Mouse (Mus musculus) left cerebral cortex, adult 2 months (tissue): ENCODE results near the gene Abhd6. TPM values are rescaled to one million over a fixed set of nuclear protein-coding genes. Genes with fewer than 3 reads are reported as not detected.

ENCODE experiments used
- DNase-seq, 2 experiments: peaks; one replicate each; pipeline ENCODE4 v3.0.0; 2021 to 2022; ENCODE audit warnings: low spot score in 2 of 2, mixed read lengths in 1 of 2; ENCODE audit errors: extremely low spot score in 1 of 2
- H3K27ac ChIP-seq: fragments of 200-600 bp; 2 replicates; pipeline ENCODE4 v1.8.1; 2022
- H3K4me3 ChIP-seq: fragments of 200-600 bp; 2 replicates; pipeline ENCODE4 v1.8.1; 2022
- CTCF ChIP-seq: fragments of 200-600 bp; IDR thresholded peaks from 2 replicates; pipeline ENCODE4 v1.8.1; 2022; ENCODE audit warnings: antibody characterized with exemption, mild to moderate bottlenecking, moderate library complexity
- intact Hi-C: fragments of 180-260 bp; cut with DNase I; formaldehyde crosslinking; loops from one replicate; pipeline ENCODE4 v1.15.1; 2025
- long read RNA-seq, 2 experiments: library from polyadenylated mRNA; stranded (forward); transcript quantifications; one replicate each; pipeline ENCODE4 v2.0.0; 2021; ENCODE audit warnings: borderline mapping rate in 2 of 2
- total RNA-seq, 2 experiments: library from RNA; stranded (reverse); gene quantifications; 2 replicates each; pipeline ENCODE4 v1.2.3; 2021

Gene Abhd6
- 10 to 100 TPM; 69.2 to 78.7 TPM for total RNA-seq
- long read RNA-seq, experiment 1, transcript Abhd6-201 (9 exons, 1,401 nt): minor isoform, 5 of 135 reads
- long read RNA-seq, experiment 1, transcript Abhd6-202 (9 exons, 2,226 nt): major isoform, 91 of 135 reads
- long read RNA-seq, experiment 1, partial matches to known transcripts: 4 of 135 reads
- long read RNA-seq, experiment 1, other reads (novel, unspliced or antisense): 34 of 135 reads
- long read RNA-seq, experiment 2, transcript Abhd6-202 (9 exons, 2,226 nt): major isoform, 63 of 84 reads
- long read RNA-seq, experiment 2, partial matches to known transcripts: 16 of 84 reads
- long read RNA-seq, experiment 2, other reads (novel, unspliced or antisense): 4 of 84 reads

DNA sequence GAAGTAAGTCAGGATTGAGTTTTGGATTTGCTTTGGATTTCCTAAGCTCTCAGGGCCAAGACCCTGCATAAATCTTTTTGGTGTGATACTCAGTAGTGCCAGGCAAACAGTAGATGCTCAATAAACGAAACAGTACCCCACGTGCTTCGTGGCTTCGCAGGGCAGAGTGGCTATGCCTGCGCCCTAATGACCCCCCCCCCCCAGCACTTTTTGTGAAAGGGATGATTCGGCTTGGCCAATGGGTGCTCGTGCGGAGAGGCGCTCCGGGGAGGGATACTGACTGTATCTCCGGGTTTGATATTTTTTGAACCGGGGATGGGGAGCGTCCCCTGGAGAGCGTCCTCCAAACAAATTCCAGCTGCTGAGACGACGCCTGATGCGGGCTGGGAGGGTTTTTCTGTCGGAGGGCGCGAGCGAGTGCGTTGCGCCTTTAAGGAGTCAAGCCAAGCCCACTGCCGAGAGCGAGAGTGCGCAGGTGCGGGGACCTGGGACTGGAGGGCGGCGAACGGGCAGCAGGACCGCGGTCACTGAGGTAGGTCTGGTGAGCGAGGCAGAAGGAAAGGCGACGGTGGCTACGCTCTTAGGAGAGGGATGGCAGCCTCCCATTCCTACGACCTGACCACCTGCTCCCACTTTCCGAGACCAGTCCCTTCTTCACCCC, at the start of gene Abhd6:
Gene Abhd6 (plus strand): TSS at position 471 of the 661 bp plus-strand sequence.
- peak within 1 kb of the TSS; percentile 69 for H3K4me3 ChIP-seq
- intact Hi-C loops: loop anchor here (2.0 to 5.0 kb wide), 2 partner anchors 28 to 105 kb away; no protein-coding TSS in a partner anchor
- no peak for TF ChIP-seq CTCF
- DNase-seq: peak; percentile 87 to 89
- H3K27ac ChIP-seq: peak within 1 kb of the TSS; percentile 93

DNA sequence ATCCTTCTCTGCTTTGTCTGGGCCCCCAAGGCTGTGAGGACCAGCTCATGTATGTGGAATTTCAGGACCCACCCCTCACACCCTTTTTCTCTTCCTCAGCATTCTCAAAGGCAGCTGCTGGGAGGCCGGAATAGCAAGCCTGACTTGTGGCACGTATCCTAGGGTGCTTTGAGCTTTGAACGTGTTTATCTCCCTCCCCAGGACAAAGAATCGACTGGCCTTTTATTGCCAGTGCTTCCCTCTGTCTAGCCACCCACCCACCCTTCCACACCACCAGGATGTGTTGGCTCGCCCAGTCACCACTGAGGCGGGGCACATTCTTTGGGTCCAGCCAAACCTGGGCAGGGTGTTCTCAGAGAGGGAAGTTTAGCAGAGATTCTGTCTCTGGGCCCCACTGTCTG, 48.6 kb upstream of the Abhd6 start:
- TF ChIP-seq CTCF: no peak
- H3K27ac ChIP-seq: peak overlapping the region; percentile 33; the same call in 1 of the 2 replicates

DNA sequence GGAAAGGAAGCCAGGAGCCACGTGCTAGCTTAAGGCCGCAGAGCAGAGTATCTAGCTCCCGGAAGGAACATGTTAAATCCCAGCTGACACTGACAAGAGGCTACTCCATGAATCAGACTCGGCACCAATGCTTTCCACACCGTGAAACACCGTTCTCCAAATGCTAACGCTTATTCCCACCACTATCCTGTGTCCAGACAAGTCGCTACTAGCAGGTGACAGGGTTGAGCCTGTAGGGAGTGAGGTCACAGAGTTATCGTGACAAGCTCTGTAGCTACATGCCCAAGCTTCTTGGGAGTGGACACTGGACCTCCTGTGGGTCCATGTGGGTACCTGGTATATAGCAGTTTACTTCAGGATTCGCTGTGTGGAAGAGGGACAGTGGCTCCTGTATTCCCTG, 46.3 kb upstream of the Abhd6 start:
- no peak for DNase-seq
- no peak overlapping the region for H3K27ac ChIP-seq
- TF ChIP-seq CTCF: no peak
- no peak overlapping the region for H3K4me3 ChIP-seq
- intact Hi-C loops: no loop called here

More for the DNA sequence above, 48.6 kb upstream of the Abhd6 start:
- no peak for DNase-seq
- intact Hi-C loops: no loop called here
- no peak overlapping the region for H3K4me3 ChIP-seq

DNA sequence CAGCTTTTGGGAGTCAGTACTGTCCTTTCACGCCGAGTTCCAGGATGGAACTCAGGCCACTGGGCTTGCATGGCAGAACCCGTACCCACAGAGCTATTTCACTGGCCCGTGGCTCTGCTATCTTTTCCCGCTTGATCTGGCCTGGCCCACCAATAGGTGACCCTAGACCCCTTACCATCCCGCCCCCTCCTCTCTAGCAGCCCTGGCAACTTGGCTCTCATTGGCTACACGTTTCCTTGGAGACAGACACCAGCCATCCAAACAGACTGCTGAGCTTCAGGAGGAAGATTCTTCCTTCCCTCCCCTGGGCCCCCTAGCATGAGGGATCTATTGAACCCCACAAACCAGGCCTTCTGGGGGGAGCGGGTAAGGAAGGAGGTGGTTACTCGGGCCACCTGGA, 45.7 kb upstream of the Abhd6 start, which contains the start of gene Gm45521:
Gene Gm45521 (plus strand): TSS at position 240 of the 400 bp plus-strand sequence.
- Histone ChIP-seq H3K27ac (no peak within 1 kb of the TSS), H3K4me3 (no peak within 1 kb of the TSS)
- TF ChIP-seq CTCF: no peak
- intact Hi-C loops: no loop called here
- no peak for DNase-seq

DNA sequence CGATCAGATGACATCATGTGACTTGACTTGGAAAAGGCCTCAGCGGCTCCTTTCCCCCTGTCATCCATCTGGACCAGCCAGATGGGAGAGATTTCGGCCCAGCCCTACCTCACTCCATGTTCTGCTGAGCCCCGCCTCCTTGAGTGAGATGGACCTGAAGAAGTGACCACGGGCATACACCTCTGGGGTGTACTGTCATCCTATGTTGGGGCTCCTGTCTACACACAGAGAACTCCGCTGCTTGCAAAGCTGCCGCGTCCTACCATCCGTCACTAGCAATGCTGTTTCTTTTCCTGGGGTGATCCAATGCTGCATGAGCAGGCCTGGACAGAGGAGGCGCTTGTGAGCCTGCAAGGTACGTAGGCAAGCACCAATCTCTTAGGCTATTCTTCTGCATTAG, 42.1 kb upstream of the Abhd6 start:
- peak in 1 of 2 experiments; percentile 54 for DNase-seq
- Histone ChIP-seq H3K27ac (no peak overlapping the region), H3K4me3 (no peak overlapping the region)
- intact Hi-C loops: loop anchor here (5.0 kb wide), 2 partner anchors 122 to 202 kb away; partner anchors contain the start of gene Rpp14
- TF ChIP-seq CTCF: peak; percentile 62

DNA sequence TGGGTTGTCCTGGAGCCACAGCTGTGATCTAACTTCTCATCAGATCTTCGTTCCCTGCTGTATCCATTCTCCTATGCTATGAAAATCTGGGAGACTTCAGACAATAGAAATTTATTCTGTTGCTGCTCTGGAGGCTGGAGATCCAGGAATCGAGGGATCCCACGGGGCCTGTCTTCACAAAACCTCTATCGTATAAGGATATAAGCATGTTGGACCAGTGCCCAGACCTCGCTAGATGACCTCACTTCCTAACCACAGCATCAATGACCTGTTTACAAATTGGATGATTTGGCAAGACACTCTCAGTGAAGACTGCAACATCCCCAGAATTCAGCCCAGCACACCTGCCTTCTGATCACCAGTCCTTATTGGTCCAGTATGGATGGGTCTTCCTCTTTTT, 41.0 kb upstream of the Abhd6 start:
- intact Hi-C loops: loop anchor here (5.0 kb wide), 2 partner anchors 121 to 201 kb away; partner anchors contain the start of gene Rpp14
- no peak for DNase-seq
- Histone ChIP-seq H3K4me3 (no peak overlapping the region), H3K27ac (no peak overlapping the region)
- no peak for TF ChIP-seq CTCF

DNA sequence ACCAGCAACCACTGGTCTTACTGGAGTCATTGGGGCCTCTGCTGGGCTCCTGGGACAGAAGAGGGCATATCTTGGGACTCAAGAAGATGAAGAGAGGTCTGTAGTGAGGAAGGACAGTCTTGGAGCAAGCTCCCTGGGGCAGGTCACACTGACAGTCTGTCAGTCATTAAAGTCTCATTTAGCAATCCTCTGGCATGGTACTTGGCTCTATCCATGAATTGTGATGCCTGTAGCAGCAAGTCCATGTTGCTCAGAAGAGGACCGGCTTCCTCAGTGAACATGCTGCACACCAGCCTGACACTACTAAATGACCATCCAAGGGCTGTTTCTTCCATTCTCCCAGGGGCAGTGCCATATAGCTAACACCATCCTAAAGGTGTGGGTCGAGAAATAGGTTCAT, 40.1 kb upstream of the Abhd6 start:
- no peak for DNase-seq
- no peak for TF ChIP-seq CTCF
- intact Hi-C loops: loop anchor here (5.0 kb wide), 2 partner anchors 120 to 200 kb away; partner anchors contain the start of gene Rpp14
- H3K4me3 ChIP-seq: no peak overlapping the region
- H3K27ac ChIP-seq: no peak overlapping the region

DNA sequence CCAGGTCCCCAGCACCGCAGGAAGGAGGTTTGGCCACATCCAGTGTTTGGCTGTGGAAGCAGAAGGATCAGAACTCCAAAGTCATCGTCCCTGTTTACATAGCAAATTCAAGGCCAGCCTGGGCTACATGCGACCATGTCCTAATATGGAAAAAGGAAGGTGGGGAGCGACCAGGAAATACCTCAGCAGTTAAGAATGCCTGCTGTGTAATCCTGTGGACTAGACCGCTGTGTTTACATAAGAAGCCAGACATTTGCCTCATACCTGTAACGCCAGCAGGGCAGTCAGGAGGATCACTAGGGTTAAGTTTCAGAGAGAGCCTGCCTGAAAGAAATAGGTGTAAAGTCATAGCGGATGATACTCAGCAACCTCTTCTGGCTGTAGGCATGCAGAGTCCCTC, 39.5 kb upstream of the Abhd6 start:
- no peak for TF ChIP-seq CTCF
- intact Hi-C loops: loop anchor here (5.0 kb wide), 2 partner anchors 119 to 199 kb away; partner anchors contain the start of gene Rpp14
- Histone ChIP-seq H3K4me3 (no peak overlapping the region), H3K27ac (no peak overlapping the region)
- no peak for DNase-seq

DNA sequence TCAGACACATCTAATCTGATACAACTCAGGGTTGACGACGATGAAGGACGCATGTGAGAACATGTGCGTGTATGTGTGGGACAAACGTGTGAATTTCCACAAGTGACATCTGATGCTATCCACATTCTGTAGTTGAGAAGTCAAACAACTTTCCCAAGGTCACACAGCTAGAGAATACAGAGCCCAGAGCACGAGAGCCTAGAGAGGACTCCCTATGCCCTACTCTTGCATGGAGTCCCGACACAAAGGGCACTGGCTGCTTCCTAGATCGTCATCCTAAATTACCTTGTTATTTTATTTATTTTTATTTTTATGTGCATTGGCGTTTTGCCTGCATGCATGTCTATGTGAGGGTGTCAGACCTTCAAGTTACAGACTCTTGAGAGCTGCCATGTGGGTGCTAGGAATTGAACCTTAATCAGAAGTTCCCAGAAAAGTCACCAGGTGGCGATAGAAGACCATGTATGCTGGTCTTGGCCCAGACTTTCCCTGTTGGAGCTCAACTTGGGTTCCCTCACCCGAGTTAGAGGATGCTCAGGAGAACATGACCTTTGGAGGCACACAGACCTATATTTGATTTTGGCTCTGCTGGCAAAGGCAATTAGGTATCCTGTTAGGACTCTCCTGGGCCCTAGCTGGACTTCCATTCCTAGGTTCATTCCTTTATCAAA, 38.3 kb upstream of the Abhd6 start:
- peak; percentile 86 for TF ChIP-seq CTCF
- DNase-seq: peak; percentile 68 to 72
- Histone ChIP-seq H3K4me3 (no peak overlapping the region), H3K27ac (no peak overlapping the region)
- intact Hi-C loops: loop anchor here (2.0 to 5.0 kb wide), 3 partner anchors 80 to 198 kb away; partner anchors contain the start of gene Rpp14

DNA sequence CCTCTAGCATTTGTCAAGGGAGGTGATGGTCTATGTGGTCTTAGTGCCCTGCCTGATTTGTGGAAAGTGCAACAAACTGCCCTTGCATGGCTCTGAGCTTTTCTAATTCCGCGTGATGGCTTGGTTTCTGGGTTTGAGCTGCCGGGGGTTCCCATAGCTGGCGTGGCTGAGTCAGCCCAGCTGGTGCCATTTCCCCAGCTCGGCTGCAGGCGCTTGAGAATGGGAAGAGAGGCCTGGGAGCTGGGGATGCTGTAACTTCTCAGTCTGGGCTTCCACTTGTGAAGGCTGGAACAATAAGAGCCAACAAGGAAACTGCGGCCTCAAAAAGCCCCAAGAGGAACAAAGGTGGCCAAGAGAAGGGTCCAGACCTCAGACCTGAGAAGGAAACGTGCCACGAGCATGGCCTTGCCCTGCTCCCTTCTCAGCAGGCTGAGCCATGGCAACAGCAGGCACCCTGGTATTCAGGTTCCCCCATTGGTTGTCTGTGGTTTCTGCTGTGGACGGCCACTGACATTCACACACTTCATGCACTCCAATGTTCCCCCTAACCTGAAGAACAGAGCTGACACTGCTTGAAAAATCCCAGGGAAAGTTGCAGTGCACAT, 30.7 kb upstream of the Abhd6 start:
- H3K27ac ChIP-seq: no peak overlapping the region
- H3K4me3 ChIP-seq: no peak overlapping the region
- DNase-seq: no peak
- TF ChIP-seq CTCF: no peak
- intact Hi-C loops: no loop called here

DNA sequence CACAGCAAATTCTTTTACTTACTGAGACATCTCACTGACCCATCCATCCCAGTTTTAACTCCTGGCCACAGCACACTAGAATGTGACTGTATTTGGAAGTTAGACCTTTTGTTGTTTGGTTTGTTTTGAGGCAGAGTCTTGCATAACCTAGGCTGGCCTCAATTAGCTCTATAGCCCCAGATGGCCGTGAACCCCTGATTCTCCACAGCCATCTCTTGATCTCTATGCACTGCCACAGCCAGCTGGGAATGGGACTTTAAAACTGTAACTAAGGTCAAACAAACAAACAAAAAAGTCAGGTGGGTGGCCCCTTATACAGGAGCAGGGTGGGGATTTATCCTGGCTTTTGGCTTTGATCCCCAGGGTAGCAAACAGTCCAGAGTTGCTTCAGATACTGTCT, 28.1 kb upstream of the Abhd6 start:
- no peak for TF ChIP-seq CTCF
- intact Hi-C loops: no loop called here
- H3K4me3 ChIP-seq: no peak overlapping the region
- no peak overlapping the region for H3K27ac ChIP-seq
- DNase-seq: no peak
